Mouse (Mus musculus) ovary, postnatal 36 days (tissue): ENCODE data around the gene 1700092M07Rik.

Source experiments
- DNase-seq: peaks from one replicate; pipeline ENCODE4 v3.0.0; 2022; ENCODE audit warnings: low spot score, mixed read lengths

The 1700092M07Rik gene

GRCm38 (mm10) chr19:8742176-8742575 lies 1.7 kb downstream of the 1700092M07Rik start:
- no peak for DNase-seq

DNA sequence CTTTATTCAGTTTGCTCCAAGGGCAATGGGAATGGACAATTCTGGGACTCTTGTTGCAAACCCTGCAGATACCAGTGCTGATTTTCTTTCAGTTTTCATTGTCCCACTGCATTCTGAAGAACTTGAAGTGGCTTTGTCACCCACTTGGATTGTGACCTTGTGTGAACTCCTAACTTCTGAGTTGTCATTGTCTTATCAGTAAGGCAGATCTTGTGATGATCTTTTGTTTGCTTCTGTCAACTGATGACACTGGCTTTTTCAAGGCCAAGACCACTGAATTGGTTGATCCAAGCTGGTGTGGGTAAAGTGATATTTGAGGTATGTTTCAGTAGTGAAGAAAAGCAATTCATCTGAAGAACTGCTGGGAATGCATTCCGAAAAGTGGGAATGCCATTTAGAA lies 4.9 kb downstream of the 1700092M07Rik start:
- no peak for DNase-seq

GRCm38 (mm10) chr19:8747368-8747767 lies 6.8 kb downstream of the 1700092M07Rik start:
- no peak for DNase-seq

DNA sequence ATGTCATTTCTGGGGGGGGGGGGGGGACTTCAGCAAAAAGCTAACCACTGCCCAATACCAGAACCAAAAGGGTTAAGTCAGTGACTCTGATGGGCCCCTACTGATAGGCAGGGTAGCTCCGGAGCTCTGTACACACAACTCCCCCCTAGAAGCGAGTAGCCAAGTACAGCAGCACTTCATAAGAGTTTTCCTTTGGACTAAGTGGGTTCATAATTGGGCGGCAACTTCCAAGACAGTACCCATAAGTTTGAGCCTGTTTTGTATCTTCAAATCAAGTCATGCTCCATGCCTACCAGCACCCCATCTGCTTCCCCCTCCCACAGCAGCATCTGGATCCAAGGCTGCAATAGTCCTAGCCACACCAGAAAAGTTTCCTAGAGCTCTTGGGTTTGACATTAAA lies 15.1 kb downstream of the 1700092M07Rik start:
- DNase-seq, result no peak

DNA sequence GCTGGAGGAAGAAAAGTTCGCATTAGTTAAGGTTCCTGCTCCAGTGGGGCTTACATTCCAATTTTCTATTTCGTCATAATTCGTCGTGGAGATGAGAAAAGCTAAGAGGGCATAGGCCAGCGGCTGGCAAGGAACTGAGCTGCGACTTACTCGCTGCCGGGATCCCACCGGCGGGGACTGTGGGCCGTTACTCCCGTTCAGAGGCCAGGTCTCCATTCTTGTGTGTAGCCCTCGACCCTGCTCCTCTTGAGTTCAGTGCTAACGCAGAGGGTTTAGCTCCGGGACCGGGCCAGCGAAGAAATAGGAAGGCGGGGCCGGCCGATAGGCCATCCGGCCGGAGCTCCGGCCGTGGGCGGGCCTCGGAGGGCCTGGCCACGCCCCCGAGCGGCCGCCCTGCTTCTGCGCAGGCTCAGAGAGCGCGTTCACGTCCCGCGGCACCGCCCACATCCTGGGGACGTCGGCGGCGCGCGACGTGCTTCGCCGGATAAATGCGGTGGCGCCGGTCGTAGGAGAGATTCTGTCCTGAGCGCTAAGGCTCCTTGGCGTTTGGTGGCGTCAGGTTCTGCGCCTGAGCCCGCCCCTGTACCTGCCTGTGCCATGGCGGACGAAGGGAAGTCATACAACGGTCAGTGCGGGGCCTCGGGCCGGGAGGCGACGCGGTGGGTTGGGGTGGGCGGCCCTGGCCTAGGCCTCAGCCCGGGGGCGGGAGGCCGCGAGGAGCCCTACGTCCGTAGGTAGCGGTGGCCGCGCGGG lies 16.3 kb downstream of the 1700092M07Rik start, which contains the start of gene Nxf1:
Nxf1 (plus strand) TSS at position 439 of the 753 bp plus-strand sequence.
- peak; percentile 94 for DNase-seq

GRCm38 (mm10) chr19:8757471-8757998 lies 17.0 kb downstream of the 1700092M07Rik start:
- no peak for DNase-seq

DNA sequence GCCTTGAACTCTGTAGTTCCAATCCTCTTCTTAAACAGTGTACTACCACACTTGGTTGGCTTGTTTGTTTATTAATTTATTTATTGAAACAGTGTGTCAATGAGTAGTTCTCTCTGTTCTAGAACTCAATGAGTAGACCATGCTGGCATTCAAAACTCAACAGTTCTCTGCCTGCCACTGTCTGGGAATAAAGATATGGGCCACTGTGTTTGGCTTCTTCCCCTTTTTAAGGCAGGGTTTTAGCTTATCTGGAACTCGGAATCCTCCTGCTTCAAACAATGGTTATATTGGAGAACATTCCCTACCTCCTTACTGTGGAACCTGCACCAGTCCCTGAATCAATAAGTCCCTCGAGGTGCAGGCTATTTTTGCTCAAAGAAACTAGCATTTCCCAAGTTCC lies 18.4 kb downstream of the 1700092M07Rik start:
- no peak for DNase-seq

GRCm38 (mm10) chr19:8760757-8761156 lies 20.2 kb downstream of the 1700092M07Rik start:
- DNase-seq, result no peak

DNA sequence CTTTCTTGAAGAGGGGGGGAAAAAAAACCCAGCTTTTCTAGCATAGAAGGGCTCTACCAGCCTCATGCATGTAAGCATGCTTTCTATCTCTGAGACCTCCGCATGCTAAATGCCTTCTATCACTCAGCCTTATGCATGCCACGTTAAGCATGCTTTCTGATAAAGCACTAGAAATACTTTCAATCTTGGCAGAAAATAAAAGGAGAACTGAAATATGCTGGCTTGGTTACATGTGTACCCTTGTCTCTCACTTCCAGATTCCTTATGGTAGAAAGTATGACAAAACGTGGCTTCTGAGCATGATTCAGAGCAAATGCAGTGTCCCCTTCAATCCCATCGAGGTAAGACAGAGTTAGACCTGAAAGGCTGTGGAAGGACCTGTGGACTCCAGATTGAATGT lies 22.8 kb downstream of the 1700092M07Rik start:
- no peak for DNase-seq

- no peak for DNase-seq
These were observed 25.0 kb downstream of the 1700092M07Rik start for GRCm38 (mm10) chr19:8765562-8765961.

DNA sequence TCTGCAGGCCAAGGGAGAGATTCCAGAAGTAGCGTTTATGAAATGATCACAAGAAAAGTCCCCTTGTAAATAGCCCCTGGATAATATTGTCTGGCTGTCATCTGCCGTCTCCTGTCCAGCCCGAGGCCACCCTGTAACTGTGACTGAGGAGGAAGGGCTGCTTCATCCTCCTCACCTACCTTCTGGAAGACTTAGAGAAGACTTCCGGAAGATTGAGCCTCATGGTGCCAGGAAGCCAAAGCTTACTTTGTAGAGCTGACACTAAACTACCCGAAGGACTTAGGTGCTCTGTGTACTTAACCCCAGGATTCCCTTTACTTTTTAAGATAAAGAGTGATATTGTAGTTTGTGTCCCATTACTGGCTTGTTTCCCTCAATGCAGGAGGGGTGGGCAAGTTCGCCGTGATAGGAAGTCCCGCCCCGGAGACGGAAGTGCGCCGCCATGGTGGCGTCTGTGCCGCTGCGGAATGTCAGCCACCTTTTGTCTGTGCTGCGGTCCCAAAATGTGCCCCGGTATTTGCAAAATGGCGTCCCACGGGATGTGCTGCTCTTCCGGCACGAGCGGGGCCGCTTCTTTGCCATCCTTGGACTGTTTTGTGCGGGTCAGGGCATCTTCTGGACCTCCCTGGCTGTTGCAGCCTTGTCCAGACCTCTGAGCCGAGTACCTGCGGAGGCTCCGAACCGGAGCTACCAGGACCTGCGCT lies 30.2 kb downstream of the 1700092M07Rik start, which contains the start of gene Tmem223:
Tmem223 (plus strand) TSS at position 430 of the 704 bp plus-strand sequence.
- DNase-seq, result peak; percentile 81

GRCm38 (mm10) chr19:8772996-8773395 lies 32.5 kb downstream of the 1700092M07Rik start:
- DNase-seq, result no peak

- no peak for DNase-seq
These were observed 32.9 kb downstream of the 1700092M07Rik start for GRCm38 (mm10) chr19:8773409-8773808.

DNA sequence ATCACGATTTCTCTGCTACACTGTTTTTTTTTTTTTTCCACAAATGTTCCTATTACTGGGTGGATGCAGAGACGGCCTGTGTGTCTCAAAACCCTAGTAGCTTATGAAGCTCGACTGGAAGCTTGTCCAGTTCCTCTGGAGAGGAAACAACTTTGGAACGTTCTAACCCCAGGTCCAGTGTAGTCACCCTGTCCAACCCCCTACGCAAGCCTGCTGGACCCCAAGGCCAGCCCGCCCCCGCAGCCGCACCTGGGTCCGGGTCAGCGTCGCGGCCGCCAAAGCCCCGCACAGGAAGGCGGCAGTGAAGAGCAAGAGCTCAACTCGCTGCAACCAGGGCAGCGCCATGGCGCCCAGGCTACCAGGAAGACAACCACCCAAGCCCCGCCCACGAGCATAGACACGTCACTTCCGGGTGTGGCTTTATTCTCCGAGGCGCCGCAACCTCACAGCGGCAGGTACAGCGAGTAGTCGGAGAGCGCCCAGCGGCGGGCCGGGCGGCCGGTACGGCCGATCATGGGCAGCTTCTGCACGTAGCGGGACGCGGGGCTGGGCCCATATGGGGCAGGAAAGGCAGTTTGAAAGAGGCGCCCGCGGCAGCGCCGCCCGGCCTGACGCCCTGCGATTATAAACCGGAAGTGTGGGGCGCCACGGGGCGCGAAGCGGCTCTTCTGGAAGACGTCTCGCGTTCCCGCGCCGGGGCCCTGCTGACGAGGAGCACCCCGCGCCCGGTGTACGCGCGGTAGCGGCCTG lies 33.7 kb downstream of the 1700092M07Rik start, which contains the start of gene Tmem179b:
Tmem179b (minus strand) TSS at position 382 of the 750 bp plus-strand sequence.
- peak; percentile 96 for DNase-seq

- no peak for DNase-seq
These were observed 34.5 kb downstream of the 1700092M07Rik start for GRCm38 (mm10) chr19:8774951-8775421.

GRCm38 (mm10) chr19:8786008-8786781 lies 45.7 kb downstream of the 1700092M07Rik start, which contains the start of gene Taf6l:
Taf6l (minus strand) TSS chr19:8786417.
- DNase-seq, result peak; percentile 86

DNA sequence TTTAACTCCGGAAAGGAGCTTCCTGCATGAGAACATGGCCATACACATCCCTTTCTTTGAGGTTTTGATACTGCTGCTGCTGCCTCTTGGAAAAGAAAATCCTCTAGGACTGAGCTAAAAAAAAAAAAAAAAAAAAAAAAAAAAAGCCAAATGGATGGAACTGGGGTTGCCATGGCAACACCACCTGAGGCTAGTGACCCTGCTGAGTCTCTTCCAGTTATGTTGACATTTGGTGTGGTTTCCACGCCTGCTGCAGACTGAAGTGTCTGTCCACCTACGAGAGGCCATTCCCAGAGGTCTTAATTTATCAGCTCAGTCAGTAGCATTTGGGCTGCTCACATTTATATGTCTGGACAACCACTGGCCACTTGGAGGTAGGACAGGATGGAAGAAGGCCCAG lies 48.0 kb downstream of the 1700092M07Rik start:
- DNase-seq, result no peak

- no peak for DNase-seq
These were observed 48.7 kb downstream of the 1700092M07Rik start for GRCm38 (mm10) chr19:8789171-8789570.

GRCm38 (mm10) chr19:8790171-8790570 lies 49.7 kb downstream of the 1700092M07Rik start:
- DNase-seq, result no peak
